Mouse (Mus musculus) hindbrain, embryonic 16.5 days (tissue): ENCODE results near the gene Olfr907. TPM values are rescaled to one million over a fixed set of nuclear protein-coding genes. Genes with fewer than 3 reads are reported as not detected.

Experiments used
- ATAC-seq: fragments of 200-750 bp; cut with Nextera tagmentation; 2 replicates; pipeline ENCODE4 v1.8.0; 2017; ENCODE audit warnings: moderate TSS enrichment, moderate library complexity
- H3K27ac ChIP-seq: fragments of 300-500 bp; sonication (generic); 2 replicates; pipeline ENCODE4 v1.5.1; 2014; ENCODE audit warnings: low read depth, mild to moderate bottlenecking, control low read depth, low read length, moderate library complexity
- H3K27me3 ChIP-seq: fragments of 300-500 bp; sonication (generic); replicated peaks from 2 replicates; pipeline ENCODE4 v1.6.1; 2014; ENCODE audit warnings: low read length; ENCODE audit not compliant: control insufficient read depth, insufficient read depth
- H3K36me3 ChIP-seq: fragments of 300-500 bp; sonication (generic); 2 replicates; pipeline ENCODE4 v1.6.1; 2014; ENCODE audit warnings: mild to moderate bottlenecking, low read length, moderate library complexity, mixed read lengths; ENCODE audit not compliant: control insufficient read depth, insufficient read depth
- H3K4me1 ChIP-seq: fragments of 300-500 bp; sonication (generic); 2 replicates; pipeline ENCODE4 v1.6.1; 2014; ENCODE audit warnings: low read depth, low read length; ENCODE audit not compliant: control insufficient read depth, insufficient read depth
- H3K4me2 ChIP-seq: fragments of 300-500 bp; sonication (generic); 2 replicates; pipeline ENCODE4 v1.6.1; 2014; ENCODE audit warnings: mild to moderate bottlenecking, low read length, control low read depth, moderate library complexity
- H3K4me3 ChIP-seq: fragments of 300-500 bp; sonication (generic); 2 replicates; pipeline ENCODE4 v1.5.1; 2014; ENCODE audit warnings: mild to moderate bottlenecking, low read length, control low read depth, moderate library complexity
- H3K9ac ChIP-seq: fragments of 300-500 bp; sonication (generic); 2 replicates; pipeline ENCODE4 v1.6.1; 2014; ENCODE audit warnings: low read depth, mild to moderate bottlenecking, control low read depth, low read length, moderate library complexity
- H3K9me3 ChIP-seq: fragments of 300-500 bp; sonication (generic); 2 replicates; pipeline ENCODE4 v1.6.1; 2014; ENCODE audit warnings: mild to moderate bottlenecking, low read length, moderate library complexity; ENCODE audit not compliant: control insufficient read depth
- WGBS: fragments of 180-500 bp; shearing (Covaris S2); extraction: QIAGEN DNeasy Blood & Tissue Kit; methylation state at CpG from one replicate; pipeline ENCODE4 v1.1.7; 2014; 5-methylcytosine and 5-hydroxymethylcytosine counted together
- polyA plus RNA-seq: library from polyadenylated mRNA; unstranded; fragments of >200 nt; fragmentation: Nextera tagmentation; extraction: Ambion mirVana; gene quantifications from 2 replicates; pipeline ENCODE4 v1.2.1, GENCODE M21; 2015

Gene Olfr907
- not detected in 2 replicates for polyA plus RNA-seq

DNA sequence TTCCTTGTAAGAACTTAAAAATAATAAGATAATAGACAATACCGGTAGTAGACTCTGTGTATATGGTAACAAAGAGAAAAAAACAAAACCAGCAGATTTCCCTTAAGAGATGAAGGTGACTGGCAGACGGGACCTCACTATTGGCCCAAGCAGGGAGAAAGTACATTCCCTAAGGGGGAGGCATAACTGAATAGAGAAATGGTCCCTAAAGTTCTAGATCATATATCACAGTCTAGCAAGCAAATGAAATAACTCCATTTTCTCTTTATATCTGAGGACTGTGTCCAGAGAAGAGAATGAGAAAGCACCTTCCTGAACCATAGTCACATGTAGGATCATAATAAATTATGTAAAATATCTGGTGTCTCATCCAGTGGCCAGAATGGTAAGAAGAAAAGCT, at the start of gene Olfr907:
Gene Olfr907, plus strand, starts transcription at position 301 of the 400 bp plus-strand sequence.
- no peaks in the 10 kb centered on the region for H3K27me3 ChIP-seq
- no peak within 1 kb of the TSS for H3K4me2 ChIP-seq
- no peak for ATAC-seq
- no peak within 1 kb of the TSS for H3K27ac ChIP-seq
- WGBS: 82% methylated on average over 2 of the region's 2 CpGs
- no peak within 1 kb of the TSS for H3K9ac ChIP-seq
- H3K4me1 ChIP-seq: no peaks in the 10 kb centered on the region
- no peaks in the 10 kb centered on the region for H3K36me3 ChIP-seq
- H3K9me3 ChIP-seq: no peaks in the 10 kb centered on the region
- no peak within 1 kb of the TSS for H3K4me3 ChIP-seq

DNA sequence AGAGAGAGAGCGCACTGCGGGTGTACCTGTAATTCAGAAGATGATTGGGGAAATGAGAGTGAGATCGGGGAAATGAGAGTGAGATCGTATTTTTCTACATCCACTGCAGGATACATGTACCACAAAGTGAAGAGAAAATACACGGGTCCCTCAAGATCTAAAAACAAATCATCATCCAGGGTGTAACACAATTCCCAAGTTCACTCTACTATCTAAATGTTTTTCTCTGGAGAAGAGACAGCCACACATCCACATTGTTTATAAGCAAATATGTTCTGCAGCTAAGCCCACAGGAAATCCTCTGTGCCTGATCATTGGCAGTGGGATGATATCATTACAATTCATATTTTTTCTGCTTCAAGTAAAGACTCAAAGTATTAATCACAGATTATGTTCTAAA, 48.2 kb upstream of the Olfr907 start, which contains the start of gene Olfr902:
Gene Olfr902, plus strand, starts transcription at position 301 of the 400 bp plus-strand sequence.
- Histone ChIP-seq H3K4me3 (no peak within 1 kb of the TSS), H3K9ac (no peak within 1 kb of the TSS), H3K27ac (no peak within 1 kb of the TSS), H3K4me2 (no peak within 1 kb of the TSS), H3K36me3 (no peaks in the 10 kb centered on the region), H3K27me3 (no peaks in the 10 kb centered on the region), H3K4me1 (no peaks in the 10 kb centered on the region), H3K9me3 (no peaks in the 10 kb centered on the region)
- ATAC-seq: no peak
- 93% methylated on average over 5 of the region's 5 CpGs for WGBS

- Histone ChIP-seq H3K4me1 (no peaks in the 10 kb centered on the region), H3K27ac (no peak within 1 kb of the TSS), H3K36me3 (no peaks in the 10 kb centered on the region), H3K4me3 (no peak within 1 kb of the TSS), H3K4me2 (no peak within 1 kb of the TSS), H3K9me3 (no peaks in the 10 kb centered on the region), H3K9ac (no peak within 1 kb of the TSS), H3K27me3 (no peaks in the 10 kb centered on the region)
- ATAC-seq: no peak
Measured at GRCm38 (mm10) chr9:38462844-38463243, 32.8 kb upstream of the Olfr907 start, which contains the start of gene Olfr904. Gene Olfr904, plus strand, starts transcription at chr9:38463144.

GRCm38 (mm10) chr9:38470807-38471206, 24.8 kb upstream of the Olfr907 start, which contains the start of gene Olfr905:
Gene Olfr905, plus strand, starts transcription at chr9:38471107.
- no peak within 1 kb of the TSS for H3K4me3 ChIP-seq
- H3K9me3 ChIP-seq: no peaks in the 10 kb centered on the region
- no peaks in the 10 kb centered on the region for H3K27me3 ChIP-seq
- no peak within 1 kb of the TSS for H3K9ac ChIP-seq
- no peak for ATAC-seq
- H3K36me3 ChIP-seq: no peaks in the 10 kb centered on the region
- H3K4me1 ChIP-seq: no peaks in the 10 kb centered on the region
- H3K27ac ChIP-seq: no peak within 1 kb of the TSS
- no peak within 1 kb of the TSS for H3K4me2 ChIP-seq

DNA sequence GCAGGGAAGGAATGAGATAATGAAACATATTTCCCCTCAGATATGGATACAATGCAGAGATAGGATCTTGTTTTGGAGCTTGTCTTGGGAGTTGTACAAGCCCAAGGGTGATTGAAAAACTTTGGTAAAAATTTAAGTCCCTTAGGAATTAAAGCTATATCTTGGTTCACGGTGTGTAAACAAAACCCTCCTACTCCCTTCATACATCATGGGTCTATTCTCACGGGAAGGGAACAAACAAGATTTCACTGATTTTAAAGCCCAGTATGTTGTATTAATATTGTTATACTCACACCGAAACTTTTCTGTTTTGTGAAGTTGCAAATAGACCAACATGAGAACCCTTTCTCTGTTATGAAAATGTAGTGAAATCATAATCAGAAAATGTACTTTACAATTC, 8.8 kb upstream of the Olfr907 start, which contains the start of gene Olfr906:
Gene Olfr906, plus strand, starts transcription at position 301 of the 400 bp plus-strand sequence.
- H3K27me3 ChIP-seq: no peaks in the 10 kb centered on the region
- H3K9ac ChIP-seq: no peak within 1 kb of the TSS
- H3K27ac ChIP-seq: no peak within 1 kb of the TSS
- H3K4me1 ChIP-seq: no peaks in the 10 kb centered on the region
- no peaks in the 10 kb centered on the region for H3K36me3 ChIP-seq
- no peak within 1 kb of the TSS for H3K4me3 ChIP-seq
- WGBS: 94% methylated on average over 3 of the region's 3 CpGs
- no peaks in the 10 kb centered on the region for H3K9me3 ChIP-seq
- H3K4me2 ChIP-seq: no peak within 1 kb of the TSS
- ATAC-seq: no peak

DNA sequence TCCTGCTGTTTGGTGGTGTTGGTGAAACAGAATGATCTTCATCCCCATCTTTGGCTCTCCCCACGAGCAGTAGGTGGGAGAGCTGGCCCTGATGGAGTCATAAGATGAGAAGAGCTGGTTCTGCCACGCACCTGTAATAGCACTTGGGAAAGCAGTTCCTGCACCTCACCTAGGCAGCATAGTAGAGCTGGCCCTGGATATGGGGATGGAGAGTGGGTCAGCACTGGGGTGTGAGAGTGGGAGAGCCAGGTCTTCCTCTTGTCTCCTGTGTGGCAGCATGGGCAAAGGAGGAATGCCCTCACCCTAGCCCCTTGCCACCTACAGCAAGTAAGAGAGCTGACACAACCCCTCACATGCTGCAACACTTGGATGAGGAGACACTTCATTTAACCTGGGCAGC, 16.8 kb downstream of the Olfr907 start:
- no peaks in the 10 kb centered on the region for H3K27me3 ChIP-seq
- H3K4me1 ChIP-seq: no peaks in the 10 kb centered on the region
- no peak overlapping the region for H3K27ac ChIP-seq
- H3K4me2 ChIP-seq: no peak overlapping the region
- no peaks in the 10 kb centered on the region for H3K36me3 ChIP-seq
- H3K9me3 ChIP-seq: no peaks in the 10 kb centered on the region
- no peak overlapping the region for H3K9ac ChIP-seq
- no peak overlapping the region for H3K4me3 ChIP-seq
- ATAC-seq: no peak
- 78% methylated on average over 2 of the region's 2 CpGs for WGBS

GRCm38 (mm10) chr9:38521280-38521679, 25.7 kb downstream of the Olfr907 start, which contains the start of gene Olfr911-ps1:
Gene Olfr911-ps1, plus strand, starts transcription at chr9:38521580.
- Histone ChIP-seq H3K4me3 (no peak within 1 kb of the TSS), H3K4me1 (no peaks in the 10 kb centered on the region), H3K27ac (no peak within 1 kb of the TSS), H3K36me3 (no peaks in the 10 kb centered on the region), H3K9ac (no peak within 1 kb of the TSS), H3K27me3 (no peaks in the 10 kb centered on the region), H3K4me2 (no peak within 1 kb of the TSS), H3K9me3 (no peaks in the 10 kb centered on the region)
- WGBS: 71% methylated on average over 1 of the region's 1 CpGs
- ATAC-seq: no peak

GRCm38 (mm10) chr9:38537549-38537948, 41.9 kb downstream of the Olfr907 start, which contains the start of gene Olfr910:
Gene Olfr910, plus strand, starts transcription at chr9:38537849.
- Histone ChIP-seq H3K27me3 (no peaks in the 10 kb centered on the region), H3K4me2 (no peak within 1 kb of the TSS), H3K27ac (no peak within 1 kb of the TSS), H3K4me1 (no peaks in the 10 kb centered on the region), H3K4me3 (no peak within 1 kb of the TSS), H3K9me3 (no peaks in the 10 kb centered on the region), H3K9ac (no peak within 1 kb of the TSS), H3K36me3 (no peaks in the 10 kb centered on the region)
- WGBS: 94% methylated on average over 2 of the region's 2 CpGs
- ATAC-seq: no peak
